Mouse (Mus musculus) kidney, embryonic 14.5 days (tissue): ENCODE measurements at regions not wholly inside any gene's neighbourhood (a gene's known extent, or its start where the extent isn't known, plus 50 kb on each side); places are given as distances from the start of the nearest gene placed in this dataset.

Source experiments
- ATAC-seq: fragments of 200-750 bp; cut with Nextera tagmentation; 2 replicates; pipeline ENCODE4 v1.8.0; 2017; ENCODE audit warnings: moderate number of reproducible peaks, mild to moderate bottlenecking, moderate TSS enrichment, moderate library complexity; ENCODE audit not compliant: low FRiP score, low TSS enrichment
- H3K27ac ChIP-seq: fragments of 300-500 bp; sonication (generic); 2 replicates; pipeline ENCODE4 v1.5.1; 2014; ENCODE audit warnings: low read depth, mild to moderate bottlenecking, low read length, moderate library complexity, mixed read lengths
- H3K27me3 ChIP-seq: fragments of 300-500 bp; sonication (generic); 2 replicates; pipeline ENCODE4 v1.6.1; 2014; ENCODE audit warnings: mild to moderate bottlenecking, low read length; ENCODE audit not compliant: control insufficient read depth, insufficient read depth
- H3K36me3 ChIP-seq: fragments of 300-500 bp; sonication (generic); 2 replicates; pipeline ENCODE4 v1.6.1; 2014; ENCODE audit warnings: low read length, mixed read lengths; ENCODE audit not compliant: control insufficient read depth, insufficient read depth
- H3K4me1 ChIP-seq: fragments of 300-500 bp; sonication (generic); 2 replicates; pipeline ENCODE4 v1.6.1; 2014; ENCODE audit warnings: low read length, mixed read lengths; ENCODE audit not compliant: control insufficient read depth, insufficient read depth
- H3K4me2 ChIP-seq: fragments of 300-500 bp; sonication (generic); replicated peaks from 2 replicates; pipeline ENCODE4 v1.6.1; 2014; ENCODE audit warnings: low read depth, mild to moderate bottlenecking, low read length
- H3K4me3 ChIP-seq: fragments of 300-500 bp; sonication (generic); 2 replicates; pipeline ENCODE4 v1.5.1; 2014; ENCODE audit warnings: mild to moderate bottlenecking, low read length
- H3K9ac ChIP-seq: fragments of 300-500 bp; sonication (generic); 2 replicates; pipeline ENCODE4 v1.6.1; 2014; ENCODE audit warnings: low read depth, mild to moderate bottlenecking, low read length, moderate library complexity
- H3K9me3 ChIP-seq: fragments of 300-500 bp; sonication (generic); 2 replicates; pipeline ENCODE4 v1.6.1; 2016; ENCODE audit warnings: low read length; ENCODE audit not compliant: control insufficient read depth
- WGBS: fragments of 180-500 bp; shearing (Covaris S2); extraction: QIAGEN DNeasy Blood & Tissue Kit; methylation state at CpG from one replicate; pipeline ENCODE4 v1.1.7; 2014; 5-methylcytosine and 5-hydroxymethylcytosine counted together

- Histone ChIP-seq H3K27ac (no peak overlapping the region), H3K4me2 (no peak overlapping the region), H3K27me3 (no peaks in the 10 kb centered on the region), H3K9me3 (no peaks in the 10 kb centered on the region), H3K4me3 (no peak overlapping the region), H3K4me1 (no peaks in the 10 kb centered on the region), H3K36me3 (no peaks in the 10 kb centered on the region), H3K9ac (no peak overlapping the region)
- 81% methylated on average over 2 of the region's 2 CpGs for WGBS
- ATAC-seq = no peak
Measured at GRCm38 (mm10) chr11:14350444-14351135, 248.5 kb upstream of the Pom121l12 start.

GRCm38 (mm10) chr11:14378512-14378911, 220.6 kb upstream of the Pom121l12 start:
- 77% methylated on average over 1 of the region's 1 CpGs for WGBS
- no peaks in the 10 kb centered on the region for H3K9me3 ChIP-seq
- no peak for ATAC-seq

GRCm38 (mm10) chr11:14379763-14380571, 219.1 kb upstream of the Pom121l12 start:
- peak; percentile 78; the same call in 1 of the 2 replicates for ATAC-seq
- 37% methylated on average over 11 of the region's 11 CpGs for WGBS
- Histone ChIP-seq H3K9me3 (no peaks in the 10 kb centered on the region), H3K27me3 (no peaks in the 10 kb centered on the region), H3K4me2 (no peak overlapping the region), H3K4me1 (no peaks in the 10 kb centered on the region), H3K9ac (no peak overlapping the region), H3K27ac (no peak overlapping the region), H3K4me3 (no peak overlapping the region), H3K36me3 (no peaks in the 10 kb centered on the region)

More at GRCm38 (mm10) chr11:14378512-14378911, 220.6 kb upstream of the Pom121l12 start:
- Histone ChIP-seq H3K4me2 (no peak overlapping the region), H3K4me1 (no peaks in the 10 kb centered on the region), H3K4me3 (no peak overlapping the region), H3K9ac (no peak overlapping the region), H3K27me3 (no peaks in the 10 kb centered on the region), H3K27ac (no peak overlapping the region), H3K36me3 (no peaks in the 10 kb centered on the region)

- no peak overlapping the region for H3K4me2 ChIP-seq
- no peak overlapping the region for H3K4me3 ChIP-seq
- H3K36me3 ChIP-seq = no peaks in the 10 kb centered on the region
- no peaks in the 10 kb centered on the region for H3K4me1 ChIP-seq
- H3K27ac ChIP-seq = no peak overlapping the region
- no peaks in the 10 kb centered on the region for H3K9me3 ChIP-seq
- 70% methylated on average over 1 of the region's 1 CpGs for WGBS
- H3K27me3 ChIP-seq = no peaks in the 10 kb centered on the region
- no peak for ATAC-seq
- H3K9ac ChIP-seq = no peak overlapping the region
Measured at GRCm38 (mm10) chr11:14380572-14380958, 218.5 kb upstream of the Pom121l12 start.

GRCm38 (mm10) chr11:14387055-14387584, 212.0 kb upstream of the Pom121l12 start:
- Histone ChIP-seq H3K9me3 (no peaks in the 10 kb centered on the region), H3K4me2 (no peak overlapping the region), H3K27ac (no peak overlapping the region), H3K4me1 (no peaks in the 10 kb centered on the region), H3K27me3 (no peaks in the 10 kb centered on the region), H3K36me3 (no peaks in the 10 kb centered on the region), H3K9ac (no peak overlapping the region), H3K4me3 (no peak overlapping the region)
- no peak for ATAC-seq
- WGBS = 81% methylated on average over 3 of the region's 3 CpGs

- Histone ChIP-seq H3K9me3 (no peaks in the 10 kb centered on the region), H3K27me3 (no peaks in the 10 kb centered on the region), H3K4me1 (no peaks in the 10 kb centered on the region), H3K4me3 (no peak overlapping the region), H3K27ac (no peak overlapping the region), H3K36me3 (no peaks in the 10 kb centered on the region), H3K9ac (no peak overlapping the region), H3K4me2 (no peak overlapping the region)
- ATAC-seq = no peak
- 80% methylated on average over 5 of the region's 5 CpGs for WGBS
Measured at GRCm38 (mm10) chr11:14387720-14388119, 211.4 kb upstream of the Pom121l12 start.
